Comparison of ENCODE assay signal across 8 mouse cellular contexts in genomic region chr4:138348716-138349115, GRCm38 (mm10). TPM values are rescaled to one million over a fixed set of nuclear protein-coding genes. Genes with fewer than 3 reads are reported as not detected.
"Had no signal": no experiment of that assay in that cellular context is flagged by ENCODE, and none has a peak within 500 bp of the region (broad histone marks: within the 10 kb centered on the region; RNA-seq: fewer than 3 reads in every experiment).

No protein-coding gene starts in this region.

- DNase-seq: layer of hippocampus, postnatal 36 days; liver; lung, adult 2 months; lung, postnatal 36 days; spleen, adult 18-20 months; thymus, postnatal 36 days had no signal

RNA-seq across cellular contexts. Expression of gene Cda, which starts 19.1 kb away (rescaled TPM):
- total RNA-seq: neutrophil, adult 5-6 weeks had no signal

RNA-seq across cellular contexts. Expression of gene Fam43b, which starts 47.6 kb away (rescaled TPM):
- total RNA-seq: megakaryocyte progenitor cell, adult 5-6 weeks; neutrophil, adult 5-6 weeks had no signal
